Mouse (Mus musculus) lung, adult 2 months (tissue): Measurements from ENCODE around the gene Defa26.
"Not testable (repeated sequence)": the region's sequence is repeated elsewhere in the genome, so short reads cannot be mapped to it uniquely, and the experiment has no call there.

Source experiments
- CTCF ChIP-seq: fragments of 200-500 bp; IDR thresholded peaks from 2 replicates; pipeline ENCODE4 v1.5.1; 2011; ENCODE audit warnings: mild to moderate bottlenecking, low read length, control low read depth; ENCODE audit not compliant: insufficient read depth
- POLR2A ChIP-seq: fragments of 200-500 bp; IDR thresholded peaks from 2 replicates; pipeline ENCODE4 v1.6.1; 2011; ENCODE audit warnings: low read depth, mild to moderate bottlenecking, control low read depth, low read length, borderline replicate concordance; ENCODE audit errors: extremely low read depth

- TF ChIP-seq CTCF, POLR2A: not testable (repeated sequence)
These were observed 47.5 kb downstream of the Defa26 start, which contains the start of gene Defa34 for GRCm38 (mm10) chr8:21665497-21665896.
